Mouse (Mus musculus) embryonic fibroblast, embryonic 13.5 days (primary cell): Measurements from ENCODE around the gene Slc39a13. TPM values are rescaled to one million over a fixed set of nuclear protein-coding genes. Genes with fewer than 3 reads are reported as not detected.
"Not testable (repeated sequence)": the region's sequence is repeated elsewhere in the genome, so short reads cannot be mapped to it uniquely, and the experiment has no call there.

Source experiments
- H3K27ac ChIP-seq: 2 replicates; pipeline ENCODE4 v1.5.1; 2012; ENCODE audit warnings: low read length, control low read depth, inconsistent platforms; ENCODE audit not compliant: insufficient read depth
- H3K4me1 ChIP-seq: 2 replicates; pipeline ENCODE4 v1.6.1; 2011; ENCODE audit warnings: low read length; ENCODE audit not compliant: control insufficient read depth, insufficient read depth
- H3K4me3 ChIP-seq: 2 replicates; pipeline ENCODE4 v1.5.1; 2011; ENCODE audit warnings: mild to moderate bottlenecking, control low read depth, low read length; ENCODE audit not compliant: insufficient read depth
- CTCF ChIP-seq: IDR thresholded peaks from 2 replicates; pipeline ENCODE4 v1.5.1; 2011; ENCODE audit warnings: mild to moderate bottlenecking, control low read depth, low read length, moderate library complexity, borderline replicate concordance; ENCODE audit not compliant: insufficient read depth
- POLR2A ChIP-seq: IDR thresholded peaks from 2 replicates; pipeline ENCODE4 v1.6.1; 2011; ENCODE audit warnings: low read depth, mild to moderate bottlenecking, control low read depth, low read length, moderate library complexity
- polyA plus RNA-seq: library from polyadenylated mRNA; stranded (reverse); fragments of >200 nt; gene quantifications from 2 replicates; pipeline ENCODE4 v1.2.4, GENCODE M21; 2011; ENCODE audit warnings: low read depth; ENCODE audit not compliant: missing spikeins, insufficient read length

Slc39a13 gene
- polyA plus RNA-seq, 1 experiment, result 93.5 TPM

- Histone ChIP-seq H3K4me3 (peak within 1 kb of the TSS; percentile 96), H3K27ac (peak within 1 kb of the TSS; percentile 91), H3K4me1 (peaks cover 4% of the 10 kb centered on the region; the same call in 1 of the 2 replicates)
- TF ChIP-seq CTCF, result no peak
- peak; percentile 83 for TF ChIP-seq POLR2A
Measured at GRCm38 (mm10) chr2:91053934-91054382, 16.3 kb downstream of the Slc39a13 start, which contains the start of gene Psmc3. TSS of gene Psmc3 (plus strand) at chr2:91054009.

- no peak for TF ChIP-seq CTCF
- TF ChIP-seq POLR2A, result no peak
Measured at GRCm38 (mm10) chr2:91053181-91053933, 16.9 kb downstream of the Slc39a13 start.

GRCm38 (mm10) chr2:91052752-91053151 lies 17.5 kb downstream of the Slc39a13 start:
- Histone ChIP-seq H3K27ac (no peak overlapping the region), H3K4me3 (no peak overlapping the region), H3K4me1 (peaks cover 4% of the 10 kb centered on the region; the same call in 1 of the 2 replicates)
- no peak for TF ChIP-seq POLR2A
- TF ChIP-seq CTCF, result no peak

More at GRCm38 (mm10) chr2:91053181-91053933, 16.9 kb downstream of the Slc39a13 start:
- H3K4me1 ChIP-seq, result peaks cover 4% of the 10 kb centered on the region; the same call in 1 of the 2 replicates
- H3K4me3 ChIP-seq, result peak overlapping the region; percentile 96
- no peak overlapping the region for H3K27ac ChIP-seq

- no peak overlapping the region for H3K27ac ChIP-seq
- peaks cover 4% of the 10 kb centered on the region; the same call in 1 of the 2 replicates for H3K4me1 ChIP-seq
- TF ChIP-seq POLR2A (no peak), CTCF (no peak)
- no peak overlapping the region for H3K4me3 ChIP-seq
Measured at GRCm38 (mm10) chr2:91051917-91052316, 18.3 kb downstream of the Slc39a13 start.

GRCm38 (mm10) chr2:91047359-91047758 lies 22.9 kb downstream of the Slc39a13 start:
- H3K4me1 ChIP-seq, result no peaks in the 10 kb centered on the region
- TF ChIP-seq POLR2A (no peak), CTCF (no peak)
- no peak overlapping the region for H3K27ac ChIP-seq
- H3K4me3 ChIP-seq, result no peak overlapping the region

- H3K27ac ChIP-seq, H3K4me1 ChIP-seq, H3K4me3 ChIP-seq: not testable (repeated sequence)
Measured at GRCm38 (mm10) chr2:91045805-91046204, 24.4 kb downstream of the Slc39a13 start.

- TF ChIP-seq POLR2A, result no peak
- TF ChIP-seq CTCF, result no peak
- H3K4me1 ChIP-seq, result no peaks in the 10 kb centered on the region
- no peak overlapping the region for H3K27ac ChIP-seq
- no peak overlapping the region for H3K4me3 ChIP-seq
Measured at GRCm38 (mm10) chr2:91044727-91045126, 25.5 kb downstream of the Slc39a13 start.

- Histone ChIP-seq H3K4me1 (no peaks in the 10 kb centered on the region), H3K27ac (no peak overlapping the region), H3K4me3 (no peak overlapping the region)
- no peak for TF ChIP-seq POLR2A
- TF ChIP-seq CTCF, result no peak
Measured at GRCm38 (mm10) chr2:91042651-91043398, 27.4 kb downstream of the Slc39a13 start.

GRCm38 (mm10) chr2:91041786-91042185 lies 28.4 kb downstream of the Slc39a13 start:
- Histone ChIP-seq H3K4me3 (no peak overlapping the region), H3K4me1 (no peaks in the 10 kb centered on the region), H3K27ac (no peak overlapping the region)
- TF ChIP-seq POLR2A (no peak), CTCF (no peak)

- no peaks in the 10 kb centered on the region for H3K4me1 ChIP-seq
- H3K4me3 ChIP-seq, result no peak within 1 kb of the TSS
- no peak for TF ChIP-seq CTCF
- no peak for TF ChIP-seq POLR2A
- no peak within 1 kb of the TSS for H3K27ac ChIP-seq
Measured at GRCm38 (mm10) chr2:91035385-91035784, 34.8 kb downstream of the Slc39a13 start, which contains the start of gene Rapsn. TSS of gene Rapsn (plus strand) at chr2:91035620.
